Mouse (Mus musculus) cerebellum, adult 9-10 months (tissue): ENCODE measurements around the gene Ces1a.
A peak's percentile ranks its signal among the peaks of the same experiment; 100 is the strongest.

Source experiments
- DNase-seq: peaks from one replicate; pipeline ENCODE4 v3.0.0; 2022

Ces1a gene

GRCm38 (mm10) chr8:93048092-93048491 is at the start of gene Ces1a:
TSS of gene Ces1a (minus strand) at chr8:93048192.
- DNase-seq = no peak

GRCm38 (mm10) chr8:93095376-93095775 is 47.4 kb upstream of the Ces1a start:
- DNase-seq = peak; percentile 21

- DNase-seq = no peak
Measured at GRCm38 (mm10) chr8:93091324-93091723, 43.3 kb upstream of the Ces1a start.

- DNase-seq = no peak
Measured at GRCm38 (mm10) chr8:93088686-93089122, 40.7 kb upstream of the Ces1a start.

GRCm38 (mm10) chr8:93088193-93088592 is 40.2 kb upstream of the Ces1a start:
- DNase-seq = no peak

GRCm38 (mm10) chr8:93079887-93080286 is 31.9 kb upstream of the Ces1a start, which contains the start of gene Ces1b:
TSS of gene Ces1b (minus strand) at chr8:93080017.
- DNase-seq = no peak

- DNase-seq = no peak
Measured at GRCm38 (mm10) chr8:93075251-93075650, 27.3 kb upstream of the Ces1a start.

GRCm38 (mm10) chr8:93063416-93064117 is 15.6 kb upstream of the Ces1a start:
- DNase-seq = no peak

- DNase-seq = peak; percentile 10
Measured at GRCm38 (mm10) chr8:93059185-93059584, 11.2 kb upstream of the Ces1a start.

- DNase-seq = no peak
Measured at GRCm38 (mm10) chr8:93055238-93055637, 7.2 kb upstream of the Ces1a start.

GRCm38 (mm10) chr8:93048510-93049416 is 771 bp upstream of the Ces1a start:
- DNase-seq = no peak

- DNase-seq = no peak
Measured at GRCm38 (mm10) chr8:93043083-93043482, 4.9 kb downstream of the Ces1a start.

- DNase-seq = no peak
Measured at GRCm38 (mm10) chr8:93040776-93041567, 7.0 kb downstream of the Ces1a start.

GRCm38 (mm10) chr8:93040256-93040655 is 7.7 kb downstream of the Ces1a start:
- DNase-seq = no peak

- DNase-seq = no peak
Measured at GRCm38 (mm10) chr8:93038831-93039230, 9.2 kb downstream of the Ces1a start.

- DNase-seq = no peak
Measured at GRCm38 (mm10) chr8:93030664-93031063, 17.3 kb downstream of the Ces1a start.

GRCm38 (mm10) chr8:93021738-93022137 is 26.3 kb downstream of the Ces1a start:
- no peak for DNase-seq

GRCm38 (mm10) chr8:93014300-93014699 is 33.7 kb downstream of the Ces1a start:
- no peak for DNase-seq

- DNase-seq = no peak
Measured at GRCm38 (mm10) chr8:93012226-93012625, 35.8 kb downstream of the Ces1a start.

GRCm38 (mm10) chr8:93011439-93011838 is 36.6 kb downstream of the Ces1a start:
- DNase-seq = peak; percentile 73

- DNase-seq = peak; percentile 31
Measured at GRCm38 (mm10) chr8:93010286-93010685, 37.7 kb downstream of the Ces1a start.

- peak; percentile 13 for DNase-seq
Measured at GRCm38 (mm10) chr8:92998600-92998999, 49.4 kb downstream of the Ces1a start.

- DNase-seq = peak; percentile 4
Measured at GRCm38 (mm10) chr8:92996840-92997239, 51.2 kb downstream of the Ces1a start.
